Mouse (Mus musculus) CD4-positive, CD25-positive, alpha-beta regulatory T cell, adult 2 months (primary cell): Measurements from ENCODE around the gene Kif3a.

Experiments used
- DNase-seq: peaks from one replicate; pipeline ENCODE4 v3.0.0-alpha.2; 2012; ENCODE audit warnings: low read depth, low spot score

Kif3a gene

GRCm38 (mm10) chr11:53567224-53568014 is at the start of gene Kif3a:
Gene Kif3a, plus strand, starts transcription at chr11:53567379.
- DNase-seq, result peak; percentile 97

GRCm38 (mm10) chr11:53518759-53519158 is 48.4 kb upstream of the Kif3a start:
- peak; percentile 17 for DNase-seq

- DNase-seq, result peak; percentile 68
These were observed 47.7 kb upstream of the Kif3a start, which contains the start of gene Sept8 for GRCm38 (mm10) chr11:53519207-53520121. Gene Sept8, plus strand, starts transcription at chr11:53519257.

- peak; percentile 11 for DNase-seq
These were observed 46.8 kb upstream of the Kif3a start for GRCm38 (mm10) chr11:53520122-53520978.

GRCm38 (mm10) chr11:53521120-53521820 is 45.9 kb upstream of the Kif3a start:
- no peak for DNase-seq

- no peak for DNase-seq
These were observed 45.4 kb upstream of the Kif3a start for GRCm38 (mm10) chr11:53521821-53522131.

GRCm38 (mm10) chr11:53522362-53522761 is 44.8 kb upstream of the Kif3a start:
- no peak for DNase-seq

GRCm38 (mm10) chr11:53522930-53523329 is 44.2 kb upstream of the Kif3a start:
- DNase-seq, result no peak

- DNase-seq, result no peak
These were observed 43.4 kb upstream of the Kif3a start for GRCm38 (mm10) chr11:53523545-53524405.

- peak; percentile 58 for DNase-seq
These were observed 42.3 kb upstream of the Kif3a start for GRCm38 (mm10) chr11:53524905-53525304.

GRCm38 (mm10) chr11:53525461-53525860 is 41.7 kb upstream of the Kif3a start:
- no peak for DNase-seq

GRCm38 (mm10) chr11:53528397-53529252 is 38.6 kb upstream of the Kif3a start:
- DNase-seq, result no peak

- DNase-seq, result no peak
These were observed 38.0 kb upstream of the Kif3a start for GRCm38 (mm10) chr11:53529253-53529557.

GRCm38 (mm10) chr11:53530001-53530400 is 37.2 kb upstream of the Kif3a start:
- DNase-seq, result no peak

GRCm38 (mm10) chr11:53531578-53532230 is 35.5 kb upstream of the Kif3a start:
- DNase-seq, result no peak

- DNase-seq, result no peak
These were observed 35.0 kb upstream of the Kif3a start for GRCm38 (mm10) chr11:53532231-53532620.

- DNase-seq, result no peak
These were observed 28.1 kb upstream of the Kif3a start for GRCm38 (mm10) chr11:53539002-53539491.

- no peak for DNase-seq
These were observed 26.8 kb upstream of the Kif3a start for GRCm38 (mm10) chr11:53540394-53540793.

- DNase-seq, result no peak
These were observed 26.0 kb upstream of the Kif3a start for GRCm38 (mm10) chr11:53541222-53541621.
